Mouse (Mus musculus): ENCODE measurements around the gene Ebpl. TPM values are rescaled to one million over a fixed set of nuclear protein-coding genes. Genes with fewer than 3 reads are reported as not detected.

The Ebpl gene
- polyA plus RNA-seq, 1 experiment from 2014 or later, result 11.1 TPM

- Histone ChIP-seq H3K36me3 (ENCODE audit: control insufficient read depth, insufficient read depth) (no peaks in the 10 kb centered on the region), H3K27ac (ENCODE audit: low read depth, low read length) (peak overlapping the region; percentile 71), H3K4me1 (replicated peaks; ENCODE audit: control insufficient read depth, insufficient read depth, low read length) (no peaks in the 10 kb centered on the region), H3K27me3 (replicated peaks; ENCODE audit: control insufficient read depth, insufficient read depth, low read length) (no peaks in the 10 kb centered on the region), H3K9ac (ENCODE audit: low read depth, low read length) (no peak overlapping the region), H3K4me3 (ENCODE audit: low read depth, low read length) (no peak overlapping the region), H3K4me2 (replicated peaks; ENCODE audit: low read depth) (no peak overlapping the region), H3K9me3 (ENCODE audit: control insufficient read depth) (no peaks in the 10 kb centered on the region)
- 29% methylated on average over 1 of the region's 1 CpGs for WGBS
- peak; percentile 88 for ATAC-seq
- no peak for TF ChIP-seq CTCF (IDR thresholded peaks at IDR 0.05; ENCODE audit: low read depth)
Measured at GRCm38 (mm10) chr14:61320765-61321164, 39.5 kb downstream of the Ebpl start.

GRCm38 (mm10) chr14:61316861-61317260 is 43.4 kb downstream of the Ebpl start:
- H3K4me3 ChIP-seq (ENCODE audit: low read depth, low read length), result no peak overlapping the region
- no peaks in the 10 kb centered on the region for H3K4me1 ChIP-seq (replicated peaks; ENCODE audit: control insufficient read depth, insufficient read depth, low read length)
- H3K9me3 ChIP-seq (ENCODE audit: control insufficient read depth), result no peaks in the 10 kb centered on the region
- no peak overlapping the region for H3K4me2 ChIP-seq (replicated peaks; ENCODE audit: low read depth)
- no peaks in the 10 kb centered on the region for H3K36me3 ChIP-seq (ENCODE audit: control insufficient read depth, insufficient read depth)
- H3K9ac ChIP-seq (ENCODE audit: low read depth, low read length), result no peak overlapping the region
- H3K27ac ChIP-seq (ENCODE audit: low read depth, low read length), result no peak overlapping the region
- ATAC-seq, result 0 out of 2 replicates have a peak, but pooled peaks have one; percentile 46
- H3K27me3 ChIP-seq (replicated peaks; ENCODE audit: control insufficient read depth, insufficient read depth, low read length), result no peaks in the 10 kb centered on the region
- TF ChIP-seq CTCF (IDR thresholded peaks at IDR 0.05; ENCODE audit: low read depth), result peak; percentile 81
- 28% methylated on average over 4 of the region's 4 CpGs for whole genome bisulfite sequencing

- no peak for ATAC-seq
- WGBS, result 63% methylated on average over 12 of the region's 12 CpGs
- Histone ChIP-seq H3K4me3 (ENCODE audit: low read depth, low read length) (no peak overlapping the region), H3K27me3 (replicated peaks; ENCODE audit: control insufficient read depth, insufficient read depth, low read length) (no peaks in the 10 kb centered on the region), H3K9ac (ENCODE audit: low read depth, low read length) (no peak overlapping the region), H3K4me1 (replicated peaks; ENCODE audit: control insufficient read depth, insufficient read depth, low read length) (no peaks in the 10 kb centered on the region), H3K4me2 (replicated peaks; ENCODE audit: low read depth) (no peak overlapping the region), H3K36me3 (ENCODE audit: control insufficient read depth, insufficient read depth) (no peaks in the 10 kb centered on the region), H3K9me3 (ENCODE audit: control insufficient read depth) (no peaks in the 10 kb centered on the region), H3K27ac (ENCODE audit: low read depth, low read length) (no peak overlapping the region)
- 0 out of 2 replicates have a peak, but pooled peaks have one; percentile 3 for TF ChIP-seq CTCF (IDR thresholded peaks at IDR 0.05; ENCODE audit: low read depth)
Measured at GRCm38 (mm10) chr14:61310963-61311362, 49.3 kb downstream of the Ebpl start.

- no peak for TF ChIP-seq CTCF (IDR thresholded peaks at IDR 0.05; ENCODE audit: low read depth)
- Histone ChIP-seq H3K4me3 (ENCODE audit: low read depth, low read length) (no peak overlapping the region), H3K36me3 (ENCODE audit: control insufficient read depth, insufficient read depth) (no peaks in the 10 kb centered on the region), H3K4me2 (replicated peaks; ENCODE audit: low read depth) (no peak overlapping the region), H3K9me3 (ENCODE audit: control insufficient read depth) (no peaks in the 10 kb centered on the region), H3K4me1 (replicated peaks; ENCODE audit: control insufficient read depth, insufficient read depth, low read length) (no peaks in the 10 kb centered on the region), H3K27ac (ENCODE audit: low read depth, low read length) (no peak overlapping the region), H3K9ac (ENCODE audit: low read depth, low read length) (no peak overlapping the region), H3K27me3 (replicated peaks; ENCODE audit: control insufficient read depth, insufficient read depth, low read length) (no peaks in the 10 kb centered on the region)
- no peak for ATAC-seq
- WGBS, result 68% methylated on average over 7 of the region's 7 CpGs
Measured at GRCm38 (mm10) chr14:61310036-61310772, 50.0 kb downstream of the Ebpl start.

- Histone ChIP-seq H3K9ac (ENCODE audit: low read depth, low read length) (no peak within 1 kb of the TSS), H3K36me3 (ENCODE audit: control insufficient read depth, insufficient read depth) (no peaks in the 10 kb centered on the region), H3K4me2 (replicated peaks; ENCODE audit: low read depth) (no peak within 1 kb of the TSS), H3K4me3 (ENCODE audit: low read depth, low read length) (no peak within 1 kb of the TSS), H3K27me3 (replicated peaks; ENCODE audit: control insufficient read depth, insufficient read depth, low read length) (no peaks in the 10 kb centered on the region), H3K9me3 (ENCODE audit: control insufficient read depth) (no peaks in the 10 kb centered on the region), H3K4me1 (replicated peaks; ENCODE audit: control insufficient read depth, insufficient read depth, low read length) (no peaks in the 10 kb centered on the region), H3K27ac (ENCODE audit: low read depth, low read length) (no peak within 1 kb of the TSS)
- WGBS, result 48% methylated on average over 6 of the region's 6 CpGs
- no peak for ATAC-seq
- no peak for TF ChIP-seq CTCF (IDR thresholded peaks at IDR 0.05; ENCODE audit: low read depth)
Measured at GRCm38 (mm10) chr14:61309593-61309992, 50.6 kb downstream of the Ebpl start, which contains the start of gene Arl11. TSS of gene Arl11 (plus strand) at chr14:61309753.

GRCm38 (mm10) chr14:61303969-61304609 is 56.1 kb downstream of the Ebpl start:
- no peak overlapping the region for H3K4me2 ChIP-seq (replicated peaks; ENCODE audit: low read depth)
- H3K27ac ChIP-seq (ENCODE audit: low read depth, low read length), result no peak overlapping the region
- no peak overlapping the region for H3K9ac ChIP-seq (ENCODE audit: low read depth, low read length)
- H3K27me3 ChIP-seq (replicated peaks; ENCODE audit: control insufficient read depth, insufficient read depth, low read length), result no peaks in the 10 kb centered on the region
- no peaks in the 10 kb centered on the region for H3K9me3 ChIP-seq (ENCODE audit: control insufficient read depth)
- 59% methylated on average over 4 of the region's 4 CpGs for WGBS
- ATAC-seq, result no peak
- TF ChIP-seq CTCF (IDR thresholded peaks at IDR 0.05; ENCODE audit: low read depth), result no peak
- H3K36me3 ChIP-seq (ENCODE audit: control insufficient read depth, insufficient read depth), result no peaks in the 10 kb centered on the region
- no peak overlapping the region for H3K4me3 ChIP-seq (ENCODE audit: low read depth, low read length)
- H3K4me1 ChIP-seq (replicated peaks; ENCODE audit: control insufficient read depth, insufficient read depth, low read length), result no peaks in the 10 kb centered on the region

All from intestine, postnatal 0 days (tissue).